Mouse (Mus musculus): ENCODE measurements at regions not wholly inside any gene's neighbourhood (a gene's known extent, or its start where the extent isn't known, plus 50 kb on each side); places are given as distances from the start of the nearest gene placed in this dataset.

DNA sequence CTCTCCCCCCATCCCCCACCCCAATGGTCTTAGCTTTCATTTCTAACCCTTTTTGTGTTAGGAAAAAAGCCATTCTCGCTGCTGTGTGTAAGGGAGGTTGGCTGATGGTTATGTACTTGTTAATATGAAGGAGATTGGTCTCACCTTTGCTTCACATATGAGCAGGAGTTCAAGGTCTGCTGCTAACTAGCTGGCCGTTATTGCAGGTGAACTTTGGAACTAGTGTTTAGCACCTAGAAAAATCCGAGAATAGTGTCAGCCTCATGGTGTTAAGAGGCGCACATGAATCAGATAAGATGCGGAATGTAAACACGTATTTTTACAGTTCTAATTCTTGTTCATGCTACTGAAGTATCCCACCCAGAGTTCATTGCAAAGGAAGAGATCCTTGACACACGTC lies 103.2 kb downstream of the Dyrk2 start:
- TF ChIP-seq ZC3H11A (IDR thresholded peaks at IDR 0.05; ENCODE audit: borderline replicate concordance, low read depth, low read length) (no peak), CHD2 (IDR thresholded peaks at IDR 0.05; ENCODE audit: low read depth, low read length) (no peak), ZNF384 (IDR thresholded peaks at IDR 0.05; ENCODE audit: low read depth, low read length) (no peak)

Measured in ES-E14 (cell line).